In the genomic region with DNA sequence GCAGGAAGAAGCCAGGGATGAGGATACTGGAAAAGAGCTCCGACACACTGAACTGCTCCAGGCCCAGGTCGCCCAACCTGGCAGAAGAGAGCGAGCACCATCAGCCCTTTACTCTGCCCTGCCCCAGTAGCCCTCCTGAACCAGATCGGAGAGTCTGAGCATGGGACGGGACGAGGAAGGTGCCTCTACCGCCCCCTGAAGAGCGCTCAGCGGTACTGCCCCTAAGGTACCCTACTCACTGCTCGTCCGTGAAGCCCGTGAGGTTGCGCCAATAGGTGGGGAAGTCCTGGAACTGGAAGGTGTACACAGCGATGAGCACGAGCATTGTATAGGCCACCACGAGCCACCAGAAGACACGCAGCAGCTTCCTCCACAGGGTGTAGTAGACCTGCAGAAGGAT, we compare ENCODE assay signal across 12 mouse cellular contexts. TPM values are rescaled to one million over a fixed set of nuclear protein-coding genes. Genes with fewer than 3 reads are reported as not detected.
DNase-seq lines count a peak whose midpoint lies in the region; ATAC-seq and TF ChIP-seq lines count a peak whose summit lies in the region.
"Had no signal": no experiment of that assay in that cellular context is flagged by ENCODE, and none has a peak within 500 bp of the region (broad histone marks: within the 10 kb centered on the region; RNA-seq: fewer than 3 reads in every experiment).

No protein-coding gene starts in this region.

- H3K9ac ChIP-seq in forebrain, postnatal 0 days = no peak overlapping the region
- no peak overlapping the region for H3K9ac ChIP-seq in forebrain, embryonic 16.5 days (replicated peaks; ENCODE audit: low read depth, low read length)
- H3K9ac ChIP-seq: embryonic facial prominence, embryonic 13.5 days; limb, embryonic 12.5 days had no signal

- H3K4me1 ChIP-seq in forebrain, postnatal 0 days (ENCODE audit: insufficient read depth) = no peaks in the 10 kb centered on the region
- H3K4me1 ChIP-seq in forebrain, embryonic 16.5 days (replicated peaks; ENCODE audit: control insufficient read depth, insufficient read depth, low read length) = no peaks in the 10 kb centered on the region
- H3K4me1 ChIP-seq in lung, adult 2 months (ENCODE audit: control insufficient read depth, insufficient read depth, low read length) = peaks cover 2% of the 10 kb centered on the region; the same call in 1 of the 2 replicates
- H3K4me1 ChIP-seq: embryonic facial prominence, embryonic 13.5 days had no signal

- H3K4me3 ChIP-seq in forebrain, postnatal 0 days (ENCODE audit: low read depth, low read length) = no peak overlapping the region
- no peak overlapping the region for H3K4me3 ChIP-seq in forebrain, embryonic 16.5 days (replicated peaks; ENCODE audit: low read length)
- H3K4me3 ChIP-seq in lung, adult 2 months (replicated peaks; ENCODE audit: extremely low read depth, low read depth, low read length) = no peak overlapping the region
- H3K4me3 ChIP-seq: embryonic facial prominence, embryonic 13.5 days; limb, embryonic 12.5 days; myocyte had no signal

- H3K9me3 ChIP-seq in forebrain, postnatal 0 days (ENCODE audit: low read length) = no peaks in the 10 kb centered on the region
- H3K9me3 ChIP-seq in forebrain, embryonic 16.5 days (ENCODE audit: control insufficient read depth, low read length) = no peaks in the 10 kb centered on the region
- H3K9me3 ChIP-seq: embryonic facial prominence, embryonic 13.5 days; limb, embryonic 12.5 days had no signal

- no peak overlapping the region for H3K4me2 ChIP-seq in forebrain, postnatal 0 days (ENCODE audit: low read depth)
- H3K4me2 ChIP-seq in forebrain, embryonic 16.5 days (ENCODE audit: low read length) = no peak overlapping the region
- H3K4me2 ChIP-seq: embryonic facial prominence, embryonic 13.5 days; limb, embryonic 12.5 days had no signal

- DNase-seq in forebrain, postnatal 0 days = no peak
- no peak for DNase-seq in lung, adult 2 months
- DNase-seq in lung, postnatal 25 days (ENCODE audit: low spot score) = no peak
- DNase-seq in R1 (ENCODE audit: low read depth, low spot score) = peak; percentile 76
- DNase-seq in kidney, adult 18-20 months = no peak
- no peak for DNase-seq in adrenal gland, postnatal 25 days

- no peaks in the 10 kb centered on the region for H3K27me3 ChIP-seq in forebrain, postnatal 0 days (ENCODE audit: insufficient read depth, low read length)
- no peaks in the 10 kb centered on the region for H3K27me3 ChIP-seq in forebrain, embryonic 16.5 days (replicated peaks; ENCODE audit: control insufficient read depth, insufficient read depth, low read length)
- H3K27me3 ChIP-seq: embryonic facial prominence, embryonic 13.5 days; limb, embryonic 12.5 days had no signal

- no peak for ATAC-seq in forebrain, postnatal 0 days
- no peak for ATAC-seq in forebrain, embryonic 16.5 days
- ATAC-seq in megakaryocyte progenitor cell, adult 5-6 weeks (replicated peaks; ENCODE audit: poor library complexity) = peak; percentile 73
- ATAC-seq: inflammation-experienced regulatory T-cells, adult 6 months had no signal

- no peaks in the 10 kb centered on the region for H3K36me3 ChIP-seq in forebrain, postnatal 0 days (ENCODE audit: insufficient read depth)
- H3K36me3 ChIP-seq in forebrain, embryonic 16.5 days (ENCODE audit: control insufficient read depth, insufficient read depth) = no peaks in the 10 kb centered on the region

- TF ChIP-seq CTCF in forebrain, postnatal 0 days (IDR thresholded peaks at IDR 0.05; ENCODE audit: low read depth) = peak; percentile 34; the same call in 1 of the 2 replicates
- 0 out of 2 replicates have a peak, but pooled peaks have one; percentile 18 for TF ChIP-seq CTCF in lung, adult 2 months (IDR thresholded peaks at IDR 0.05; ENCODE audit: insufficient read depth, low read length)

- WGBS in forebrain, postnatal 0 days = 65% methylated on average over 17 of the region's 17 CpGs
- 64% methylated on average over 17 of the region's 17 CpGs for WGBS in forebrain, embryonic 16.5 days
- 61% methylated on average over 17 of the region's 17 CpGs for WGBS in lung, adult 2 months

- H3K27ac ChIP-seq in forebrain, postnatal 0 days (ENCODE audit: low read depth, low read length) = no peak overlapping the region
- H3K27ac ChIP-seq in forebrain, embryonic 16.5 days (ENCODE audit: low read length) = no peak overlapping the region
- H3K27ac ChIP-seq: embryonic facial prominence, embryonic 13.5 days; limb, embryonic 12.5 days had no signal

- TF ChIP-seq POLR2A in lung, adult 2 months (IDR thresholded peaks at IDR 0.05; ENCODE audit: borderline replicate concordance, extremely low read depth, low read depth, low read length) = no peak

RNA-seq across cellular contexts. Expression of gene Ctu2, which starts 22.0 kb away (rescaled TPM):
- total RNA-seq in forebrain, postnatal 0 days (2014; rRNA removed) = 58.0 and 69.7 TPM in 2 replicates
- 89.7 and 99.5 TPM in 2 replicates for polyA plus RNA-seq in forebrain, postnatal 0 days (2015; fragmentation: Nextera tagmentation; extraction: Ambion mirVana)
- 72.5 and 87.3 TPM in 2 replicates for polyA plus RNA-seq in forebrain, embryonic 16.5 days (2015; fragmentation: Nextera tagmentation; extraction: Ambion mirVana)
- 28.6 and 30.6 TPM in 2 replicates for polyA plus RNA-seq in lung, adult 2 months (2012; rRNA removed)
- 17.3 and 26.8 TPM in 2 replicates for total RNA-seq in megakaryocyte progenitor cell, adult 5-6 weeks (2015)
- total RNA-seq in megakaryocyte progenitor cell, adult 5-6 weeks (2017) = 11.2 and 14.9 TPM in 2 replicates
- 20.6 and 24.7 TPM in 2 replicates for total RNA-seq in adrenal gland, postnatal 25 days (2021)

RNA-seq across cellular contexts. Expression of gene Rnf166, which starts 22.0 kb away (rescaled TPM):
- total RNA-seq in forebrain, postnatal 0 days (2014; rRNA removed) = 32.1 TPM in 2 replicates
- 26.2 and 26.5 TPM in 2 replicates for polyA plus RNA-seq in forebrain, postnatal 0 days (2015; fragmentation: Nextera tagmentation; extraction: Ambion mirVana)
- polyA plus RNA-seq in forebrain, embryonic 16.5 days (2015; fragmentation: Nextera tagmentation; extraction: Ambion mirVana) = 39.6 and 41.8 TPM in 2 replicates
- 83.8 and 93.2 TPM in 2 replicates for polyA plus RNA-seq in lung, adult 2 months (2012; rRNA removed)
- 26.6 and 33.3 TPM in 2 replicates for total RNA-seq in megakaryocyte progenitor cell, adult 5-6 weeks (2015)
- 32.8 and 33.2 TPM in 2 replicates for total RNA-seq in megakaryocyte progenitor cell, adult 5-6 weeks (2017)
- total RNA-seq in adrenal gland, postnatal 25 days (2021) = 65.3 and 66.5 TPM in 2 replicates

RNA-seq across cellular contexts. Expression of gene Snai3, which starts 37.4 kb away (rescaled TPM):
- 0.23 TPM in 1 of 2 replicates, not detected in the other for total RNA-seq in forebrain, postnatal 0 days (2014; rRNA removed)
- not detected in 2 replicates for polyA plus RNA-seq in forebrain, postnatal 0 days (2015; fragmentation: Nextera tagmentation; extraction: Ambion mirVana)
- polyA plus RNA-seq in forebrain, embryonic 16.5 days (2015; fragmentation: Nextera tagmentation; extraction: Ambion mirVana) = not detected in 2 replicates
- 1.4 and 1.5 TPM in 2 replicates for polyA plus RNA-seq in lung, adult 2 months (2012; rRNA removed)
- 0.30 TPM in 1 of 2 replicates, not detected in the other for total RNA-seq in megakaryocyte progenitor cell, adult 5-6 weeks (2015)
- total RNA-seq in megakaryocyte progenitor cell, adult 5-6 weeks (2017) = not detected in 2 replicates
- not detected in 2 replicates for total RNA-seq in adrenal gland, postnatal 25 days (2021)

RNA-seq across cellular contexts. Expression of gene Piezo1, which starts 53.2 kb away (rescaled TPM):
- total RNA-seq in forebrain, postnatal 0 days (2014; rRNA removed) = 11.6 and 15.1 TPM in 2 replicates
- polyA plus RNA-seq in forebrain, postnatal 0 days (2015; fragmentation: Nextera tagmentation; extraction: Ambion mirVana) = 1.2 and 1.4 TPM in 2 replicates
- polyA plus RNA-seq in forebrain, embryonic 16.5 days (2015; fragmentation: Nextera tagmentation; extraction: Ambion mirVana) = 1.9 and 3.4 TPM in 2 replicates
- 192 and 213 TPM in 2 replicates for polyA plus RNA-seq in lung, adult 2 months (2012; rRNA removed)
- 25.8 and 38.5 TPM in 2 replicates for total RNA-seq in megakaryocyte progenitor cell, adult 5-6 weeks (2015)
- 15.5 and 22.3 TPM in 2 replicates for total RNA-seq in megakaryocyte progenitor cell, adult 5-6 weeks (2017)
- total RNA-seq in adrenal gland, postnatal 25 days (2021) = 18.3 and 20.1 TPM in 2 replicates

RNA-seq across cellular contexts. Expression of gene Mvd, which starts 54.7 kb away (rescaled TPM):
- total RNA-seq in forebrain, postnatal 0 days (2014; rRNA removed) = 53.4 and 84.0 TPM in 2 replicates
- 66.7 and 73.9 TPM in 2 replicates for polyA plus RNA-seq in forebrain, postnatal 0 days (2015; fragmentation: Nextera tagmentation; extraction: Ambion mirVana)
- polyA plus RNA-seq in forebrain, embryonic 16.5 days (2015; fragmentation: Nextera tagmentation; extraction: Ambion mirVana) = 51.0 and 60.0 TPM in 2 replicates
- 27.4 and 31.9 TPM in 2 replicates for polyA plus RNA-seq in lung, adult 2 months (2012; rRNA removed)
- 3.4 and 3.8 TPM in 2 replicates for total RNA-seq in megakaryocyte progenitor cell, adult 5-6 weeks (2015)
- total RNA-seq in megakaryocyte progenitor cell, adult 5-6 weeks (2017) = 3.2 and 5.6 TPM in 2 replicates
- 53.6 and 78.3 TPM in 2 replicates for total RNA-seq in adrenal gland, postnatal 25 days (2021)
